Mouse (Mus musculus) spleen, adult 10 weeks (tissue): ENCODE data around the gene Ddx58. TPM values are rescaled to one million over a fixed set of nuclear protein-coding genes. Genes with fewer than 3 reads are reported as not detected.

Experiments used
- polyA plus RNA-seq: library from polyadenylated mRNA; stranded (reverse); fragments of 350-450 nt; fragmentation: Illumina TruSeq; extraction: RNeasy Lipid Tissue Mini Kit (QIAGEN cat#74804); gene quantifications from one replicate; pipeline ENCODE4 v1.2.3, GENCODE M21; 2015; ENCODE audit warnings: low replicate concordance; ENCODE audit not compliant: insufficient read depth

Gene Ddx58
- polyA plus RNA-seq = 121 TPM

GRCm38 (mm10) chr4:40239409-40240271, at the start of gene Ddx58:
Ddx58 (minus strand) TSS chr4:40239828.

DNA sequence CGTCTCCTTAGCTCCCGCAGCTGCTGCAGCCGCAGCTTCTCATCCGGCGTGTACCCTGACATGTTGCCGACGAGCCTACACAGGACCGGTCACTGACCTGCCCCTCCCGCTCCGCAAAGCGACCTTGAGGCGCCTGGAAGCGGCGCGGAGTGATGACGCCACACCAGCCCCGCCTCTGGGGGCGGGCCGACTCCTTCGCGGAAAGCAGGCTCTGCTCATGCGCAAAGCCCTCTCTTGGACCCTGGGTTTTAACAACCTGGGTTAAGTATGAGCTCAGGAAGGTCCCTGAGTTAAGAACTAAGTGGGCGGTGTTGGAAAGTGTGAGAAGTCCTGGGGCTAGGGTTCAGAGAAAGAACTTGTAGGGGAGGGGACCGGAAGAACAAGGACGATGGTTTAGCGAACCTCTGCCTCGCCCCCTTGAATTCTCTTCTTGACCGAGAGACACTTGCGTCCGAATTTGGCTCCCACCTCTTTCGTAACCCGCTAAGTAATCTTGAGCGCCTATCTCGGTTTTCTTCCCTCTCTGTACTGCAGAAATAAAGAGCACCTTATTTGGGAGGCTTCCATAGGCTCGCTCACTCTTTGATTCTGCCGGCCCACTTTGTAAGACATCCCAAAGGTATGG, 39.8 kb upstream of the Ddx58 start, which contains the start of gene Ndufb6:
Ndufb6 (minus strand) TSS at position 146 of the 625 bp plus-strand sequence.

DNA sequence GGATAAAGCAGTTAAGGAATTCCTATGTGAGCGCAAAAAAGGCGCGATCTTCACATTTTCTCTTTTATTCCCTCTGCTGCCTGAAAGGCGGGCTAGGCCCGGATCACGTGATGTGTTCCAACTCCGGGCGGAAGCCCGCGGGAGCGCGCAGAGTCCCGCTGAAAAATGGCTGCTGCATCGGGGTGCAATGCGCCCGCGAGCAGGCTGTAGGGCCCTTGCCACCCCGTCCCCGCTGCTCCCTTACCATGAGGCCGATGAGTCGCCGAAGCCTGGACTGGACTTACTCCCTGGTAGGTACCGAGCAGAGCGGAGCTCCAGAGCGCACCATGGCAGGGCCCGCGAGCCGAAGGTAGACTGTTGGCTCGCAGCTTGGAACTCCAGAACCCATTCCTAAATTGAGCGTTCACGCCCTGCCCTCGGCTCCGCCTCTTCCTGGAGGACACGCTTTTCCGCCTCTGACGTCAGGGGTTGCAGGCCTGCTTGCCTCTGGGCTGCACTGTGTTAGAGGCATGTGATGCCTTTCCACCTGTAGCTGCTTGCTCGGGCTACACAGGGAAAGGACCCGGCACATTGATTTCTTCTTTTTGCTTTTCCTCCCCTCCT, 29.9 kb upstream of the Ddx58 start, which contains the start of the genes Smim27 and Topors:
Smim27 (plus strand) TSS at position 150 of the 603 bp plus-strand sequence.
Topors (minus strand) TSS at position 421 of the 603 bp plus-strand sequence.

Other genes starting within 250 kb of the Ddx58 start
- 20.1 TPM for gene Aco1, start 96.7 kb downstream of the Ddx58 start, polyA plus RNA-seq
- 11.9 TPM for gene Smim27, start 29.8 kb upstream of the Ddx58 start, polyA plus RNA-seq
- 35.6 TPM for gene Topors, start 30.0 kb upstream of the Ddx58 start, polyA plus RNA-seq
- gene Ndufb6, start 39.6 kb upstream of the Ddx58 start, polyA plus RNA-seq = 46.4 TPM
- 7.7 TPM for gene Tmem215, start 232.4 kb upstream of the Ddx58 start, polyA plus RNA-seq